Mouse (Mus musculus) Muller cell, postnatal 12 days (primary cell): ENCODE data around the gene Sparcl1.

Source experiments
- DNase-seq: peaks from one replicate; pipeline ENCODE4 v3.0.0-alpha.2; 2015; ENCODE audit errors: inconsistent ontology term

The Sparcl1 gene

DNA sequence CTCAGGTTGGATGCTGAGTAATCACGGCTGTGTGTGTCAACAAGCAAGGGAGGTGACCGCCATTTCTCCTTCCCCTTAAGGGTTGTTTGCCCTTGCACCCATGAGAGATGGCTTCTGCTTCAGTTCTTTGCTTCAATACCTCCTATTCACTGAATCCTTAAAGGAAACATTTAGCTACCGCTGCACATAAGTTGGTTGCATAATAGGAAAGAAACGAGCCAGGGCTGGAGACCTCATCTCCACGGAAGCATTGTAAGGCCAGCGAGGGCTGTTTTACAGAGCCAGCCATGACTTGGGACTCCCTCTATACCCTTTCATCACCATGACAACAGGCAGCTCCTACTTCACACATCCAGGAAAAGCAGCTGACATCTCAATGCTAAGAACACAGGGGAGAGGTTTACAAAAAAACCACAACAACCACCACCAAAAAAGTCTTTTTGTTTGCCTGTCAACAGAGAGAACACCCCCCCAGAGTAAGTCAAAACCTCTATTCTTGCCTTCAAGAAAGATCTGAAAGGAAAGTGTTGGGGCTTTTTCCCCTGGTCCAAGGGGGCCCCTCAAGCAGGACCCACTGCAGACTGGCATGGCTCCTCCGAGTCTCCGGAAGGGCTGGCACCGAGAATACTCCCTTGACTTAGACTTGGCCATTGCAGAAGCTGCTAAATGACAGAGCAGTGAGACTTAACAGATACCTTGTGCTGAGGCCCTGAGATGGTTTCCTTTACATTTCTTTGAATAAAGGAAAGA, 3.2 kb downstream of the Sparcl1 start:
- no peak for DNase-seq

GRCm38 (mm10) chr5:104109516-104109915, 4.0 kb downstream of the Sparcl1 start:
- no peak for DNase-seq

GRCm38 (mm10) chr5:104108879-104109369, 4.6 kb downstream of the Sparcl1 start:
- peak; percentile 44 for DNase-seq

DNA sequence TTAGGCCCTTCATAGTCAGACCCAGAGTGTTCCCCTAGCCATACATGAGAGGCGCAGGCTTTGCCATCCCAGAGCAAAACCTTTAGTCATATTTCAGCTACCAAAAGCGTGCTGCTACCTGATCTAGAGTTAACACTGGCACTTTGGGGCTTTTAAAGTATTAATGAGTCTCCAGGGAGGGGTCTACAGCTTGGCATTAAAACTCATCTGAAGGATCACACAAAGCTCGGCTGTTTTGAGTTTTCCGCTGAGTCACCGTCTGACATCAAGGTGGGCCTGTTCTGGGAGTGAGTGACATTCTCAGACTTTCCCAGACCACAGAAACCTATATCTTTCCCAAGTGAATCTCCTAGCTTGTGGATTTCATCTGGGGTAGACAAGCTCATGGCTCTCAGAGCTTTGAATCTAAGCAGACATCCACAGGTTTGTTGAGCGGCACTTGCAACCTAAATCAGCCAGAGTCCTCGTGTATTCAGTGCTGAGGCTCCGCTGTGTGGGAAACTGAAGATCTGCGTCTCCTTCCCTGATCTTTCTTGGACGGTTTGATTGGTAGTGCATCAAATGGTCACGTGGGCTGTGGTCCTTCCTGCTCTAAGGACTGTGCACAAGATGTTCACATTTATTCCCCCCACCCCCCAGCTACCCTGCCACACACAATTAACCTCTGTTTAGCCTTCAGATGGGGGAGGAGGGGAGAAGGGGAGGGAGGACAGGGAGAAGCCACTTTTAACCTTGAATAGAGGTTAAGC, 5.2 kb downstream of the Sparcl1 start:
- no peak for DNase-seq

- no peak for DNase-seq
Observed at GRCm38 (mm10) chr5:104104111-104104510, 9.4 kb downstream of the Sparcl1 start.

DNA sequence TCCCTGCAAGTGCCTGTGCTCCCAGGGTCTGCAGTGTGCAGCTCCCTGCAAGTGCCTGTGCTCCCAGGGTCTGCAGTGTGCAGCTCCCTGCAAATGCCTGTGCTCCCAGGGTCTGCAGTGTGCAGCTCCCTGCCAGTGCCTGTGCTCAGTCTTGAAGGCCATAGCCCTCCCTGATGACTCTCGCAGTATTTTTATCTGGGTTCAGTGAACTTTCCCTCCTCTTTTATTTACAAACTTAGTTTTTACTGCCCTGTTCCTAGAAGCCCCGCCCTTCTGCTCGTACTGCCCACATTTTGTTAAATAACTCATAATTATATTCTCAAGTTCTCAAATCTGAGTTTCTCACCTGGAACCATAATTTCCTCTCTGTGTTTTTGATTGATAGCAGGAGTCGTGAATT, 10.4 kb downstream of the Sparcl1 start:
- no peak for DNase-seq

GRCm38 (mm10) chr5:104101678-104102531, 11.6 kb downstream of the Sparcl1 start:
- no peak for DNase-seq

GRCm38 (mm10) chr5:104096078-104096938, 17.2 kb downstream of the Sparcl1 start:
- DNase-seq: no peak

DNA sequence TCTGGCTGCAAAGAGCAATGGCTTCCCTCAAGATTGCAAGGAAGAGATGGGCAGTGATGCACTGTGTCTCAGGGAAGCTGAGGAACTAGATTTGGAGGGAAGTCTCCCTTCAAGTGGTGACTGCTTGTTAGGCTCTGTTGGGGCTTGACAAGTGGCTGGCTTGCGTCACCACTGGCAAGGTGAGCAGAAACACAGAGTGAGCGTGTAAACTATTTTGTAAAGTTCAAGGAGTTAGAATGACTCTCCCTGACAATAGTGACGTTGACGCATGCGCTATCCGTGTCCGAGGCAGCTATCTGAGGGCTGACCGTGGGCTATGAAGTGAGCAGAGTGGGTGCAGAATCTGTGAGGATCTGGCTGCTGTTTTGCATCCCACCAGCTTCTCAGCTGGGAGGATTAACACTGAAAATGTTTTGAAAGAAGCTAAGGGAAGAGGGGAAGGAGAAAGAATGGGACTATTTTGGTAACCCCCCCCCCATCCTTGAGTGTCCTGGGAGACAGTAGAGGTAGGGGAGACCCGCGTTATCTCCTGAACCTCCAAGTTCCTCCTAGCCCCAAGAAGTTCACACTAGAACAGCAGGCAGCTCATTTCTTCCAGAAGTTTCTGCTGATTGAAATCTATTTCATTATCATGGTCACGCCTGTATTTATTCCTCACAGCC, 18.0 kb downstream of the Sparcl1 start:
- DNase-seq: no peak

DNA sequence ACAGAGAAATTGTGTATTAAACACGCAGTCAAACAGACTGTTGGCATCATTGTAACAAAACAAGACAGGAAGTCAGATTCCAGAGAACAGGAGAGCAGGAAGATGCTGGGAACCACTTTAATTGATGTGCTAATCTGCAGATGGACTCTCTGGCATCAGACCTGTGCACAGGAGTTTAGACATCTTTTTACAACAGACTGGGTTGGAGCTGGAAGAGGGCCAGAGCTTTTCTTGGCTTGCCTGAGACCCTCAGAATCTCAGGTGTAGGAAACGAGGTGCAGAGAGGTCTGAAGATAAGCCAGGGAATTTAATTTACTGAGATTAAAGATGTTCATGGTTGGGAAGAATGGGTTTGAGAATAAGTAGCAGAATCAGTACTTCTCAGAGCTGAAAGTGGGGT, 23.8 kb downstream of the Sparcl1 start:
- DNase-seq: no peak

GRCm38 (mm10) chr5:104085366-104085765, 28.2 kb downstream of the Sparcl1 start:
- no peak for DNase-seq

GRCm38 (mm10) chr5:104080736-104081135, 32.8 kb downstream of the Sparcl1 start:
- DNase-seq: no peak

GRCm38 (mm10) chr5:104077508-104077907, 36.0 kb downstream of the Sparcl1 start, which contains the start of gene Gm17660:
Gene Gm17660, minus strand, starts transcription at chr5:104077608.
- no peak for DNase-seq

DNA sequence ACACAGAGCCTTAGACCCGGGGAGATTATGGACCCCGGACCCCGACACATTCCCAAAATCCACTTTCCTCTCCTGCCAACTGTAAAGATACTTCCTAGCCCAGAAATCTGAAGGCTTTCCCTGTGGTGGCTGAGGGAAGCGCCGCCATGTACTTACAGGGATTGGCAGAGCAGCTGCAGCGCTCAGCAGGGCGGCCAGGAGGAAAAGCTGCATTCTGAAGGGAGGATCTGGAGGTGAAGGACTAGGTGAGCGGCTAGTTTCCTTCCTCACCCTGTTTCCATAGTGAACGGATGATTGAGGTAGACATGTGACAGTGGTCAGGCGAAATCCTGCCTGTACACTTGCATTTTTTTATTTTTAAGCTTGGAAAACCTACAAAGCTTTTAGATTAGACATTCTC, 37.2 kb downstream of the Sparcl1 start:
- no peak for DNase-seq

GRCm38 (mm10) chr5:104074388-104074787, 39.1 kb downstream of the Sparcl1 start:
- DNase-seq: peak; percentile 37

DNA sequence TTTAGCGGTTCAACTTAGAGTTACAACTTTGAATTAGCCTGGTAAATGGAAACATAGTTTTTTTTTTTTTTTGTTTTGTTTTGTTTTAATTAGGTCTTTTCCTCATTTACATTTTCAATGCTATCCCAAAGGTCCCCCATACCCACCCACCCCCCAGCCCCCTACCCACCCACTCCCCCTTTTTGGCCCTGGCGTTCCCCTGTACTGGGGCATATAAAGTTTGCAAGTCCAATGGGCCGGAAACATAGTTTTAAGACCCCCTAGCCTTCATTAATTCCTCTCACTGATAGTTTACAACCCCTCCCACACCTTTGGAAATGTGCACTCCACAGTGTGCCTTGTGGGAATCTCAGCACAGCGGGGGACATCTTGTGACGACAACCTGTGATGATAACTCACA, 39.9 kb downstream of the Sparcl1 start:
- no peak for DNase-seq

- DNase-seq: peak; percentile 72
Observed at GRCm38 (mm10) chr5:104072272-104072886, 41.2 kb downstream of the Sparcl1 start.

DNA sequence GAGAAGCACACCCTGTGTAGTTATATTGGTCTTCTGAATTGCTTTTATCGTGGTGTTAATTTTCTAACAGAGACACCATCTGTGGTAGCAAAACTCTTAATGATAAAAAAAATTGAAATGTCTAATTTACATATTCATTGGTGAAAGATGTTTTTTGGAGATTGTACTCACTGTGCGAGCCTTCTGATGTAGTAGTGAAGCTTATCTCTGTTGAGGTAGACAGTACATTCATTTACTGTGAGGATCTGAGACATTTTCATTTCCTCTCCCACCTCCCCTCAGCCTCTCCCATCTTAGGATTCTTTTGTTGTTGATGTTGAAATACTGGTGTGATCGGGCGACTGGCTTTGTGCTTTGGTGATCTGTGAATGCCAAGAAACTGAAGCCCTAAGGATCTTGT, 42.5 kb downstream of the Sparcl1 start:
- DNase-seq: no peak

- no peak for DNase-seq
Observed at GRCm38 (mm10) chr5:104068751-104069150, 44.8 kb downstream of the Sparcl1 start.
